Comparison of ENCODE assay signal across 8 mouse cellular contexts in the genomic region with DNA sequence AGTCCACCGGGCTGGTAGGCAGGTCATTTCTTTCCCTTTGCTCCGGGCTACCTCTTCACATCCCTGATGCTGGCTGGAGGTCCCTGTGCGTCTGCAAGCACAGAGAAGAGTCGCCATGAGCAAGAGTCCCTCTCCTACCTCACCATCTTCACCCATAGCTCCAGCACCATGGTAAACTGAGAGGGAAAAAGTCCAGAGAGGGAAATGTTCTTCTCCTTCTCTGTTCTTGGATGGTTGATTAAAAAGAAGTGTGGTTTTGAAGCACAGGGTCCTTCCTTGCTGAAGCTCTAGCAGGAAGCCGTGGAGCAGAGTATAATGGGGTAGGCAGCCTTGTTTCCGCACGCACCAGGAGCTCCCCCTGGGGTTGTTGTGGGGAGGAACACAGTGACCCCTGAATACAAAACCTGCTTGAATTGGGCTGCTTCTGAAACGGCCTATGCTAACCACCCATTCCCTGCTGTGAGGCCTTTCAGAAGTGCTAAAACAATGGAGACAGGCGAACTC. TPM values are rescaled to one million over a fixed set of nuclear protein-coding genes. Genes with fewer than 3 reads are reported as not detected.
DNase-seq lines count a peak whose midpoint lies in the region; ATAC-seq and TF ChIP-seq lines count a peak whose summit lies in the region.

No protein-coding gene starts in this region.

- no peak for DNase-seq in frontal cortex, postnatal 25 days (ENCODE audit: low spot score in 2 of 2)
- DNase-seq in right cerebral cortex, postnatal 10 days (ENCODE audit: low spot score in 2 of 2), result peak; percentile 47 to 54
- no peak for DNase-seq in right cerebral cortex, adult 18-20 months
- DNase-seq in c-Kit-positive CD71-positive TER-119-positive erythroid progenitor cells, embryonic 14.5 days (ENCODE audit: low spot score), result no peak

- H3K9me3 ChIP-seq in intestine, embryonic 15.5 days, result no peaks in the 10 kb centered on the region

- peaks cover 13% of the 10 kb centered on the region for H3K27me3 ChIP-seq in intestine, embryonic 15.5 days (replicated peaks)

- WGBS in intestine, embryonic 15.5 days, result 7% methylated on average over 9 of the region's 9 CpGs
- 2% methylated on average over 9 of the region's 9 CpGs for WGBS in olfactory bulb, adult 2 months

- H3K9ac ChIP-seq in intestine, embryonic 15.5 days, result 0 out of 2 replicates have a peak overlapping the region, but pooled peaks have one; percentile 39

- H3K27ac ChIP-seq in intestine, embryonic 15.5 days, result no peak overlapping the region
- peak overlapping the region; percentile 88 for H3K27ac ChIP-seq in olfactory bulb, adult 2 months (ENCODE audit: insufficient read depth, low read depth, low read length)

- H3K36me3 ChIP-seq in intestine, embryonic 15.5 days, result no peaks in the 10 kb centered on the region

- peak overlapping the region; percentile 55 for H3K4me3 ChIP-seq in intestine, embryonic 15.5 days (replicated peaks)
- peak overlapping the region; percentile 85 for H3K4me3 ChIP-seq in olfactory bulb, adult 2 months (ENCODE audit: insufficient read depth, low read depth, low read length)

- ATAC-seq in frontal cortex, adult (ENCODE audit: low TSS enrichment), result 0 out of 2 replicates have a peak, but pooled peaks have one; percentile 16
- ATAC-seq in intestine, embryonic 15.5 days, result no peak
- no peak for ATAC-seq in erythroblast, adult 5-6 weeks (replicated peaks; ENCODE audit: low FRiP score, poor library complexity, severe bottlenecking)

- TF ChIP-seq CTCF in olfactory bulb, adult 2 months (IDR thresholded peaks at IDR 0.05; ENCODE audit: insufficient read depth, low read depth, low read length), result no peak

- H3K4me2 ChIP-seq in intestine, embryonic 15.5 days (replicated peaks), result peak overlapping the region; percentile 96

- H3K4me1 ChIP-seq in intestine, embryonic 15.5 days (replicated peaks), result peaks cover 12% of the 10 kb centered on the region
- peaks cover 3% of the 10 kb centered on the region for H3K4me1 ChIP-seq in olfactory bulb, adult 2 months (ENCODE audit: control insufficient read depth, insufficient read depth, low read length)

- TF ChIP-seq POLR2A in olfactory bulb, adult 2 months (IDR thresholded peaks at IDR 0.05; ENCODE audit: insufficient read depth, low read depth, low read length), result no peak

RNA-seq across cellular contexts. Expression of a gene that starts 1.6 kb away (rescaled TPM):
- 4.2 and 4.4 TPM in 2 replicates for polyA plus RNA-seq in intestine, embryonic 15.5 days (2015; fragmentation: Nextera tagmentation; extraction: Ambion mirVana)
- polyA plus RNA-seq in olfactory bulb, adult 2 months (2012; ENCODE audit: insufficient read depth, insufficient read length, low replicate concordance, missing spikeins), result 445 and 867 TPM in 2 replicates
- total RNA-seq in erythroblast, adult 5-6 weeks (2015; ENCODE audit: low replicate concordance), result not detected in 2 replicates
- 0.43 and 0.98 TPM in 2 replicates for total RNA-seq in erythroblast, adult 5-6 weeks (2017; ENCODE audit: low replicate concordance)

Comparison
In these comparisons a context has a peak if more than half of its experiments do, and no peak if none do; other contexts are left out.
1. DNase-seq: peak in right cerebral cortex, postnatal 10 days (2 of 2); none in frontal cortex, postnatal 25 days (0 of 2), right cerebral cortex, adult 18-20 months (single experiment) and c-Kit-positive CD71-positive TER-119-positive erythroid progenitor cells, embryonic 14.5 days (single experiment).
2. RNA of a gene that starts 1.6 kb away (polyA plus RNA-seq): 445 to 867 TPM in olfactory bulb, adult 2 months; 4.2 to 4.4 TPM in intestine, embryonic 15.5 days; every median in the first group is over 10 times any median in the second.